Comparison of ENCODE assay signal across 1 mouse cellular context in genomic region chr13:36116520-36117142, GRCm38 (mm10).
A peak's percentile ranks its signal among the peaks of the same experiment; 100 is the strongest.
TF ChIP-seq lines count a peak whose summit lies in the region.

No protein-coding gene starts in this region.

TF ChIP-seq in CH12.LX, 34 proteins besides CTCF, POLR2A, EP300 and RAD21 (continued from another document):
- no peak for TF ChIP-seq JUN (IDR thresholded peaks at IDR 0.05; ENCODE audit: insufficient read depth, low read depth, low read length)
- no peak for TF ChIP-seq SIN3A (IDR thresholded peaks at IDR 0.05; ENCODE audit: low read length)
- TF ChIP-seq ZKSCAN1 (IDR thresholded peaks at IDR 0.05; ENCODE audit: borderline replicate concordance, low read depth, low read length): no peak
- no peak for TF ChIP-seq GABPA (IDR thresholded peaks at IDR 0.05; ENCODE audit: insufficient replicate concordance, low read depth, low read length)
- TF ChIP-seq BHLHE40 (IDR thresholded peaks at IDR 0.05; ENCODE audit: low read depth, low read length): peak; percentile 97
- TF ChIP-seq ETS1 (conservative IDR thresholded peaks at IDR 0.05; ENCODE audit: low read depth, low read length): no peak
- TF ChIP-seq CHD2 (IDR thresholded peaks at IDR 0.05; ENCODE audit: low read length): no peak
- no peak for TF ChIP-seq USF1 (IDR thresholded peaks at IDR 0.05; ENCODE audit: low read depth, low read length)
- no peak for TF ChIP-seq MAZ (IDR thresholded peaks at IDR 0.05; ENCODE audit: low read depth, low read length)
- TF ChIP-seq TBP (conservative IDR thresholded peaks at IDR 0.05; ENCODE audit: low read depth, low read length): no peak
- no peak for TF ChIP-seq MAFK (IDR thresholded peaks at IDR 0.05; ENCODE audit: insufficient replicate concordance, low read length)
